Mouse (Mus musculus): ENCODE measurements around the gene Mlip. TPM values are rescaled to one million over a fixed set of nuclear protein-coding genes. Genes with fewer than 3 reads are reported as not detected.
A peak's percentile ranks its signal among the peaks of the same experiment; 100 is the strongest.
"Not testable (repeated sequence)": the region's sequence is repeated elsewhere in the genome, so short reads cannot be mapped to it uniquely, and the experiment has no call there.

Gene Mlip
- polyA plus RNA-seq, 1 experiment from 2014 or later = 2.2 TPM

DNA sequence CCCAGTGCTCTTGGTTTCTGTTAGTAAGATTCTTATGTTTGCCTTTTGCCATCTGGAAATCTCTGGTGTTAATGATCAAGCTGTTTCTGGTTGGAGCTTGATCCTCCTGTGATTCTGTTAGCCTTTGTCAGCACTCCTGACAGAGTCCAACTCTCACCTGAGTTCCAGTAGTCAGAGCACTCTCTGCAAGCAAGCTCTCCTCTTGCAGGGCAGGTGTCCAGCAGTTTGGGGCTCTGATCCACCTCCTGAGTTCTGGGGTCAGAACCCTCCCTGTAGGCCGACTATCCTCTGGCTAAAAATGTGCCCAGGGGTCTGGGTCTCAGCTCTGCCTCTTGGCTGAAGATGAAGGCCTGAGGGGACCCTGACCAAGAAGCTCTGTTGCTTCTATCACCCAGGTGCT is 269.5 kb downstream of the Mlip start:
- ATAC-seq; H3K9me3 ChIP-seq (ENCODE audit: control insufficient read depth, low read length); H3K27ac ChIP-seq (ENCODE audit: low read depth, low read length); H3K9ac ChIP-seq (ENCODE audit: low read depth, low read length); H3K4me1 ChIP-seq (ENCODE audit: control insufficient read depth, insufficient read depth, low read depth, low read length); H3K4me3 ChIP-seq (ENCODE audit: low read length); H3K36me3 ChIP-seq (ENCODE audit: control insufficient read depth, insufficient read depth, low read length); H3K27me3 ChIP-seq (replicated peaks; ENCODE audit: control insufficient read depth, insufficient read depth, low read length); H3K4me2 ChIP-seq (ENCODE audit: low read length): not testable (repeated sequence)
- 86% methylated on average over 1 of the region's 1 CpGs for WGBS

DNA sequence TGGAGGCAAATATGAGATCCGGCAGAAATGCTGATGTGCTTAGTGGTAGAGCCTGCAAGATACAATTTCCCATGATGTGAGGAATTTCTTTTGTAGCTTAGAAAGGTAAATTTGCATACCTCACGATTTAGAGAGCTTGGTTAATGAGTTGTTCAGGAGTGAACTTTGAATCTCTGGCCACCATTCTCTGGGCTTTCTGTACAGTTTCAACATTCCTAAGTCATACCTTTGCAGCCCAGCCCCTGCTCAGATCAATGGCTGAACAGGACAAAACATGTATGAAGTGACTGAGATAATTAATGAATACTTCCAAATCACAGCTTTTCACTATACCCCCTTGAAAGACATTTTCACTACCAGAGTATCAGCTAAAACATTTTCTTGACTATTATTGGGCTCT is 281.1 kb downstream of the Mlip start:
- ATAC-seq = no peak
- no peak overlapping the region for H3K27ac ChIP-seq (ENCODE audit: low read depth, low read length)
- no peaks in the 10 kb centered on the region for H3K4me1 ChIP-seq (ENCODE audit: control insufficient read depth, insufficient read depth, low read depth, low read length)
- no peak overlapping the region for H3K4me3 ChIP-seq (ENCODE audit: low read length)
- H3K9me3 ChIP-seq (ENCODE audit: control insufficient read depth, low read length) = no peaks in the 10 kb centered on the region
- no peak overlapping the region for H3K9ac ChIP-seq (ENCODE audit: low read depth, low read length)
- no peaks in the 10 kb centered on the region for H3K27me3 ChIP-seq (replicated peaks; ENCODE audit: control insufficient read depth, insufficient read depth, low read length)
- 79% methylated on average over 2 of the region's 2 CpGs for WGBS
- no peaks in the 10 kb centered on the region for H3K36me3 ChIP-seq (ENCODE audit: control insufficient read depth, insufficient read depth, low read length)
- no peak overlapping the region for H3K4me2 ChIP-seq (ENCODE audit: low read length)

DNA sequence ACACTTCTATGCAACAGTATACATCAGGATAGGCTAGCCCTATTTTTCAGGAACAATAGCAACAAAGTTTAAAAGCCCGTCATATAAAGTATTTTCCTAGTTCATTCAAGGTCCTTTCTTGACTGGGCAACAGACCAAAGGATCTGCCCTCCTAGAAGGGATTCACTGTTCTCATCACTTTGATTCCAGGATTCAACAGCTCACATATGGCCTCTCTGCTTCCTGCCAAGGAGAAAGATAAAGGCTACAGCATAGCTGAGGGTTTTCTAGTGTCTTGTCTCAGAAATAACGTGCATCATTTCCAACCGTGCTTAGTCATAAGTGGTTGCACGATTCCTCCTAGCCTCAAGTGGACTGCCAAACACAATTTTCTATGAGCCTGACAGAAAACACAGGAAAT is 296.2 kb downstream of the Mlip start:
- no peak overlapping the region for H3K4me2 ChIP-seq (ENCODE audit: low read length)
- H3K27ac ChIP-seq (ENCODE audit: low read depth, low read length) = no peak overlapping the region
- H3K9ac ChIP-seq (ENCODE audit: low read depth, low read length) = no peak overlapping the region
- H3K4me1 ChIP-seq (ENCODE audit: control insufficient read depth, insufficient read depth, low read depth, low read length) = no peaks in the 10 kb centered on the region
- no peak for ATAC-seq
- no peaks in the 10 kb centered on the region for H3K9me3 ChIP-seq (ENCODE audit: control insufficient read depth, low read length)
- no peaks in the 10 kb centered on the region for H3K27me3 ChIP-seq (replicated peaks; ENCODE audit: control insufficient read depth, insufficient read depth, low read length)
- no peak overlapping the region for H3K4me3 ChIP-seq (ENCODE audit: low read length)
- 67% methylated on average over 4 of the region's 4 CpGs for WGBS
- no peaks in the 10 kb centered on the region for H3K36me3 ChIP-seq (ENCODE audit: control insufficient read depth, insufficient read depth, low read length)

DNA sequence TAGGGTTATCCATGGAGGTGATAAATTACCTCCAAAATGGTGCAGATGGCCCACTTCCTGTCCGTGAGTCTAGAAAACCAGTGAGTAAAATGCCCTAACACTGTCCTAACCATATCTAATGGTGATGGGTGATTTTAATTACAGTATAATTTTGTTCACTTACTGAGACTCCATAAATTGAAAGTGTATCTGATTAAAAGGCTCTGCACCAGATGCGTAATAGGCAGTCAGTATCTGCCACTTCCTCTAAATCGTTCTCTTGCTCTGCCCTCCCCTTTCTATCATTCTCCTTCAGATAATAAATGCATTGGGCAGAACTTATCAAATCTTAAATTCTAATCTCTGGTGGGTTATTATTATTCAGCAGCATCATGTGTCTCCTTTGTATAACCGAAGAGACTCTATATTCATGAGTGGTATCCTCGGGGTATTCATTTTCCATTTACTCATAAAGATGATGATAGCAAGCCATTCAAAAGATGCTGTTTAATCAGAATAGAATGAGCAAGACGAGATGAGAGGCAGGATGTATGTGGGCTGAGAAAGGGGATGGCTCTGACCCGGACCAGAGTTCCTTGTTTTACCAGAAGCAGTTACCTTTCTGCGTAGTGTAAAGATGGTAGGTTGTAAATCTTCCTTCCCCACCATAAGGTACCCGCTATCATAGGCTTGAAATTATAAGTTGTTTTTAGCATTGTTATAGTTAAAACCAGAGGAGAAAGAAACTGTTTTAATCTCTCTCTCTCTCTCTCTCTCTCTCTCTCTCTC is 298.2 kb downstream of the Mlip start:
- no peak overlapping the region for H3K4me2 ChIP-seq (ENCODE audit: low read length)
- no peak overlapping the region for H3K4me3 ChIP-seq (ENCODE audit: low read length)
- no peaks in the 10 kb centered on the region for H3K9me3 ChIP-seq (ENCODE audit: control insufficient read depth, low read length)
- H3K9ac ChIP-seq (ENCODE audit: low read depth, low read length) = no peak overlapping the region
- 62% methylated on average over 9 of the region's 9 CpGs for WGBS
- ATAC-seq = peak; percentile 58; the same call in 1 of the 2 replicates
- H3K36me3 ChIP-seq (ENCODE audit: control insufficient read depth, insufficient read depth, low read length) = no peaks in the 10 kb centered on the region
- no peaks in the 10 kb centered on the region for H3K4me1 ChIP-seq (ENCODE audit: control insufficient read depth, insufficient read depth, low read depth, low read length)
- H3K27me3 ChIP-seq (replicated peaks; ENCODE audit: control insufficient read depth, insufficient read depth, low read length) = no peaks in the 10 kb centered on the region
- H3K27ac ChIP-seq (ENCODE audit: low read depth, low read length) = no peak overlapping the region

Other genes with a start within 250 kb of the Mlip start
- 5.0 and 5.5 TPM in 2 replicates for gene Lrrc1, start 191.9 kb upstream of the Mlip start, polyA plus RNA-seq (2015; fragmentation: Nextera tagmentation; extraction: Ambion mirVana)